ENCODE assay signal across 9 mouse cellular contexts in the genomic region with DNA sequence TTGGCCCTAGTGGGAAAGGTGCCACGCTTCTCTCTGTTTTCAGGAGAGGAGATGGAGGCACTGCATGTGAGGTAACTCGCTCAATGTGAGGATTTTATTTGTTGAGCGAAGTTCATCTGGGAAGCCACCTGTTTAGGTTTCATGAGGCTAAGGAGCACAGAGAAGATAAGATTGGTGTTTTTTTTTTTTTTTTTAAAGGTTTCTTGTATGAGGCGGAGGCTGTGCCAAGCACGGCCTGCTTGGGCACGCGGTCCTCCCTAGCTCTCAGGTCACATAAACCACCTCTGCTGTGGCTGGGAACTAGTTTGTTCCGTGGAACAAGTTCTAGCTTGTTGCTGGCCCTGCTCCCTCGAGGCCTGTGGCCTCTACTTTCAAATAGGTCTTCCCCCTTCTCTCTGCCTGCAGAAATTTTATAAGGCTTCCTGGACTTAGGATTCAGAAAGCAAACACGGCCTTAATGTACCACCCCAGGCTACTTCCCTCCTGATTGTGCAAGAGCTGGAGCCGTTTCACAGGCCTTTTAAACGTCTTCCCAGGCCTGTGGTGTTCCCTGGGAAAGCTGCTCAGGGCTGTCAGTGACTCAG. TPM values are rescaled to one million over a fixed set of nuclear protein-coding genes. Genes with fewer than 3 reads are reported as not detected.
A peak's percentile ranks its signal among the peaks of the same experiment; 100 is the strongest.
DNase-seq lines count a peak whose midpoint lies in the region; ATAC-seq and TF ChIP-seq lines count a peak whose summit lies in the region.
"Had no signal": no experiment of that assay in that cellular context is flagged by ENCODE, and none has a peak within 500 bp of the region (broad histone marks: within the 10 kb centered on the region; RNA-seq: fewer than 3 reads in every experiment).

No protein-coding gene starts in this region.

- DNase-seq in hindbrain, postnatal 0 days (ENCODE audit: low spot score): no peak
- peak; percentile 29 to 62 for DNase-seq in kidney, postnatal 36 days
- no peak for DNase-seq in ovary, postnatal 36 days (ENCODE audit: low spot score)
- DNase-seq in midbrain, embryonic 10.5 days (ENCODE audit: low spot score): no peak

- no peak overlapping the region for H3K4me2 ChIP-seq in hindbrain, postnatal 0 days (ENCODE audit: low read depth, low read length)
- no peak overlapping the region for H3K4me2 ChIP-seq in hindbrain, embryonic 13.5 days
- H3K4me2 ChIP-seq in forebrain, embryonic 12.5 days: no peak overlapping the region
- H3K4me2 ChIP-seq: embryonic facial prominence, embryonic 12.5 days had no signal

- no peaks in the 10 kb centered on the region for H3K27me3 ChIP-seq in hindbrain, postnatal 0 days (ENCODE audit: insufficient read depth, low read length)
- no peaks in the 10 kb centered on the region for H3K27me3 ChIP-seq in hindbrain, embryonic 13.5 days
- H3K27me3 ChIP-seq in small intestine, adult 2 months (ENCODE audit: control insufficient read depth, insufficient read depth, low read length): no peaks in the 10 kb centered on the region
- H3K27me3 ChIP-seq in forebrain, embryonic 12.5 days: no peaks in the 10 kb centered on the region
- H3K27me3 ChIP-seq in midbrain, embryonic 10.5 days (ENCODE audit: low read depth, poor library complexity, severe bottlenecking): no peaks in the 10 kb centered on the region; the same call in 1 of the 2 replicates
- H3K27me3 ChIP-seq: embryonic facial prominence, embryonic 12.5 days had no signal

- H3K36me3 ChIP-seq in hindbrain, postnatal 0 days (ENCODE audit: insufficient read depth, low read length): no peaks in the 10 kb centered on the region
- H3K36me3 ChIP-seq in hindbrain, embryonic 13.5 days: no peaks in the 10 kb centered on the region
- no peaks in the 10 kb centered on the region for H3K36me3 ChIP-seq in small intestine, adult 2 months (ENCODE audit: control insufficient read depth, insufficient read depth, low read length)
- H3K36me3 ChIP-seq in forebrain, embryonic 12.5 days (replicated peaks): no peaks in the 10 kb centered on the region
- no peaks in the 10 kb centered on the region for H3K36me3 ChIP-seq in midbrain, embryonic 10.5 days
- H3K36me3 ChIP-seq: embryonic facial prominence, embryonic 12.5 days had no signal

- 75% methylated on average over 12 of the region's 12 CpGs for WGBS in hindbrain, postnatal 0 days
- WGBS in hindbrain, embryonic 13.5 days: 82% methylated on average over 12 of the region's 12 CpGs
- 18% methylated on average over 12 of the region's 12 CpGs for WGBS in small intestine, adult 2 months
- 86% methylated on average over 12 of the region's 12 CpGs for WGBS in forebrain, embryonic 12.5 days
- WGBS in midbrain, embryonic 10.5 days: 83% methylated on average over 12 of the region's 12 CpGs

- no peak overlapping the region for H3K9ac ChIP-seq in hindbrain, postnatal 0 days (replicated peaks; ENCODE audit: low read length)
- no peak overlapping the region for H3K9ac ChIP-seq in hindbrain, embryonic 13.5 days
- no peak overlapping the region for H3K9ac ChIP-seq in forebrain, embryonic 12.5 days
- H3K9ac ChIP-seq: embryonic facial prominence, embryonic 12.5 days had no signal

- no peak for TF ChIP-seq CTCF in hindbrain, postnatal 0 days (IDR thresholded peaks at IDR 0.05; ENCODE audit: low read depth)
- TF ChIP-seq CTCF in small intestine, adult 2 months (IDR thresholded peaks at IDR 0.05; ENCODE audit: extremely low read depth, insufficient read length, insufficient replicate concordance, low read depth, low read length): no peak

- H3K4me3 ChIP-seq in hindbrain, postnatal 0 days (ENCODE audit: low read length): no peak overlapping the region
- H3K4me3 ChIP-seq in hindbrain, embryonic 13.5 days: no peak overlapping the region
- no peak overlapping the region for H3K4me3 ChIP-seq in brown adipose tissue, adult 24 weeks (ENCODE audit: insufficient read depth, low read depth, low read length)
- H3K4me3 ChIP-seq in small intestine, adult 2 months (ENCODE audit: low read depth, low read length): no peak overlapping the region
- H3K4me3 ChIP-seq in forebrain, embryonic 12.5 days (replicated peaks): no peak overlapping the region
- no peak overlapping the region for H3K4me3 ChIP-seq in midbrain, embryonic 10.5 days
- H3K4me3 ChIP-seq: embryonic facial prominence, embryonic 12.5 days had no signal

- H3K27ac ChIP-seq in hindbrain, postnatal 0 days: 0 out of 2 replicates have a peak overlapping the region, but pooled peaks have one; percentile 33
- no peak overlapping the region for H3K27ac ChIP-seq in hindbrain, embryonic 13.5 days
- peak overlapping the region; percentile 51; the same call in 1 of the 2 replicates for H3K27ac ChIP-seq in brown adipose tissue, adult 24 weeks (replicated peaks; ENCODE audit: low read depth, low read length)
- peak overlapping the region; percentile 87 for H3K27ac ChIP-seq in small intestine, adult 2 months (ENCODE audit: insufficient read depth, low read depth, low read length)
- H3K27ac ChIP-seq in forebrain, embryonic 12.5 days: no peak overlapping the region
- H3K27ac ChIP-seq in midbrain, embryonic 10.5 days (replicated peaks): no peak overlapping the region
- H3K27ac ChIP-seq: embryonic facial prominence, embryonic 12.5 days had no signal

- H3K9me3 ChIP-seq in hindbrain, postnatal 0 days (ENCODE audit: low read length): no peaks in the 10 kb centered on the region
- H3K9me3 ChIP-seq in hindbrain, embryonic 13.5 days: no peaks in the 10 kb centered on the region
- H3K9me3 ChIP-seq in forebrain, embryonic 12.5 days: no peaks in the 10 kb centered on the region
- no peaks in the 10 kb centered on the region for H3K9me3 ChIP-seq in midbrain, embryonic 10.5 days (replicated peaks)
- H3K9me3 ChIP-seq: embryonic facial prominence, embryonic 12.5 days had no signal

- ATAC-seq in hindbrain, postnatal 0 days: no peak
- no peak for ATAC-seq in hindbrain, embryonic 13.5 days (ENCODE audit: low FRiP score)
- ATAC-seq in forebrain, embryonic 12.5 days (ENCODE audit: low FRiP score): no peak

- TF ChIP-seq POLR2A in small intestine, adult 2 months (IDR thresholded peaks at IDR 0.05; ENCODE audit: low read depth, low read length): 0 out of 2 replicates have a peak, but pooled peaks have one; percentile 7

- no peaks in the 10 kb centered on the region for H3K4me1 ChIP-seq in hindbrain, postnatal 0 days (ENCODE audit: insufficient read depth, low read length)
- H3K4me1 ChIP-seq in hindbrain, embryonic 13.5 days (replicated peaks): 0 out of 2 replicates have a peak, but pooled peaks cover 3% of the 10 kb centered on the region
- H3K4me1 ChIP-seq in brown adipose tissue, adult 24 weeks (ENCODE audit: control insufficient read depth, insufficient read depth, insufficient read length, low read length): peaks cover 6% of the 10 kb centered on the region; the same call in 1 of the 2 replicates
- H3K4me1 ChIP-seq in small intestine, adult 2 months (ENCODE audit: control insufficient read depth, insufficient read depth, insufficient read length, low read length): peaks cover 59% of the 10 kb centered on the region
- peaks cover 2% of the 10 kb centered on the region for H3K4me1 ChIP-seq in forebrain, embryonic 12.5 days
- H3K4me1 ChIP-seq in midbrain, embryonic 10.5 days: 0 out of 2 replicates have a peak, but pooled peaks cover 4% of the 10 kb centered on the region

RNA-seq across cellular contexts. Expression of a gene that starts 2.6 kb away (rescaled TPM):
- 10.0 and 13.1 TPM in 2 replicates for total RNA-seq in hindbrain, postnatal 0 days (2014; rRNA removed)
- polyA plus RNA-seq in hindbrain, postnatal 0 days (2015; fragmentation: Nextera tagmentation; extraction: Ambion mirVana): 83.9 and 90.8 TPM in 2 replicates
- polyA plus RNA-seq in hindbrain, embryonic 13.5 days (2015; fragmentation: Nextera tagmentation; extraction: Ambion mirVana): 75.4 and 82.8 TPM in 2 replicates
- 32.7 and 33.8 TPM in 2 replicates for polyA plus RNA-seq in brown adipose tissue, adult 24 weeks (2012; ENCODE audit: insufficient read depth, insufficient read length, missing spikeins)
- 1.9 and 3.8 TPM in 2 replicates for polyA plus RNA-seq in small intestine, adult 2 months (2012; rRNA removed)
- 110 and 111 TPM in 2 replicates for polyA plus RNA-seq in forebrain, embryonic 12.5 days (2016; fragmentation: Nextera tagmentation; extraction: Ambion mirVana)
- 48.8 and 57.6 TPM in 2 replicates for polyA plus RNA-seq in midbrain, embryonic 10.5 days (2016; fragmentation: Nextera tagmentation; extraction: Ambion mirVana)

RNA-seq across cellular contexts. Expression of a gene that starts 49.5 kb away (rescaled TPM):
- total RNA-seq in hindbrain, postnatal 0 days (2014; rRNA removed): 66.1 and 69.8 TPM in 2 replicates
- polyA plus RNA-seq in hindbrain, postnatal 0 days (2015; fragmentation: Nextera tagmentation; extraction: Ambion mirVana): 44.0 and 47.7 TPM in 2 replicates
- polyA plus RNA-seq in hindbrain, embryonic 13.5 days (2015; fragmentation: Nextera tagmentation; extraction: Ambion mirVana): 66.3 and 70.3 TPM in 2 replicates
- polyA plus RNA-seq in brown adipose tissue, adult 24 weeks (2012; ENCODE audit: insufficient read depth, insufficient read length, missing spikeins): 24.7 and 35.9 TPM in 2 replicates
- polyA plus RNA-seq in small intestine, adult 2 months (2012; rRNA removed): 4.9 and 8.7 TPM in 2 replicates
- 76.2 and 77.4 TPM in 2 replicates for polyA plus RNA-seq in forebrain, embryonic 12.5 days (2016; fragmentation: Nextera tagmentation; extraction: Ambion mirVana)
- polyA plus RNA-seq in midbrain, embryonic 10.5 days (2016; fragmentation: Nextera tagmentation; extraction: Ambion mirVana): 59.0 and 65.0 TPM in 2 replicates

RNA-seq across cellular contexts. Expression of a gene that starts 49.8 kb away (rescaled TPM):
- total RNA-seq in hindbrain, postnatal 0 days (2014; rRNA removed): 43.6 and 53.7 TPM in 2 replicates
- 146 and 166 TPM in 2 replicates for polyA plus RNA-seq in hindbrain, postnatal 0 days (2015; fragmentation: Nextera tagmentation; extraction: Ambion mirVana)
- 126 and 139 TPM in 2 replicates for polyA plus RNA-seq in hindbrain, embryonic 13.5 days (2015; fragmentation: Nextera tagmentation; extraction: Ambion mirVana)
- 61.0 and 70.1 TPM in 2 replicates for polyA plus RNA-seq in brown adipose tissue, adult 24 weeks (2012; ENCODE audit: insufficient read depth, insufficient read length, missing spikeins)
- 1.6 and 1.7 TPM in 2 replicates for polyA plus RNA-seq in small intestine, adult 2 months (2012; rRNA removed)
- polyA plus RNA-seq in forebrain, embryonic 12.5 days (2016; fragmentation: Nextera tagmentation; extraction: Ambion mirVana): 138 and 139 TPM in 2 replicates
- 121 and 125 TPM in 2 replicates for polyA plus RNA-seq in midbrain, embryonic 10.5 days (2016; fragmentation: Nextera tagmentation; extraction: Ambion mirVana)

Comparison
In these comparisons a context has a peak if more than half of its experiments do, and no peak if none do; other contexts are left out.
1. H3K27ac ChIP-seq: peak in hindbrain, postnatal 0 days (single experiment), brown adipose tissue, adult 24 weeks (single experiment) and small intestine, adult 2 months (single experiment); none in hindbrain, embryonic 13.5 days (single experiment), forebrain, embryonic 12.5 days (single experiment) and midbrain, embryonic 10.5 days (single experiment).
2. DNase-seq: peak in kidney, postnatal 36 days (2 of 2); none in hindbrain, postnatal 0 days (single experiment), ovary, postnatal 36 days (single experiment) and midbrain, embryonic 10.5 days (single experiment).
3. RNA of a gene that starts 49.8 kb away (polyA plus RNA-seq): 146 to 166 TPM in hindbrain, postnatal 0 days, 138 to 139 TPM in forebrain, embryonic 12.5 days, 126 to 139 TPM in hindbrain, embryonic 13.5 days, 121 to 125 TPM in midbrain, embryonic 10.5 days and 61.0 to 70.1 TPM in brown adipose tissue, adult 24 weeks; 1.6 to 1.7 TPM in small intestine, adult 2 months; every median in the first group is over 10 times any median in the second.